Mouse (Mus musculus): ENCODE measurements around the gene Purb. TPM values are rescaled to one million over a fixed set of nuclear protein-coding genes. Genes with fewer than 3 reads are reported as not detected.

The Purb gene
- polyA plus RNA-seq, 1 experiment, result 0.95 TPM

DNA sequence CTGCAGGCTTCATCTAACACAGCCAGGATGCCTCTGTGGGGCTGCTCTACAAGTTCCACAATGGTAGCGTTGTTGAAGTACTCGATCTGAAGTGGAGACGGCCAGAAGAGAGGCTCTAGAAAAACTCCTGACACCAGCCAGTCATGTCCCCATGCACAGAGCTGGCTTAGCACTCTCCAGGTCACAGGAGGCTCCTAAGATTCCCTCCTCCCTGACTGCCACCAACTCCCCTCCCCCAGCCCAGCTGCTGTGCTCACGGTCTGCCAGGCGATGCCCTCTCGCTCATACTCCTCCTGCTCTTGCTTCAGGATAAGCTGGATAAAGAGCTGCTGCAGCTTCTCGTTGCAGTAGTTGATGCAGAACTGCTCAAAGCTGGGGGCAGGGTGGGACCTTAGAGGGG is 39.1 kb upstream of the Purb start:
- TF ChIP-seq TAL1 (IDR thresholded peaks at IDR 0.05; ENCODE audit: low read length), result no peak
- Histone ChIP-seq H3K27me3 (ENCODE audit: control insufficient read depth) (no peaks in the 10 kb centered on the region), H3K9me3 (ENCODE audit: control insufficient read depth, low read length) (no peaks in the 10 kb centered on the region), H3K4me1 (ENCODE audit: control insufficient read depth) (peaks cover 6% of the 10 kb centered on the region), H3K4me3 (replicated peaks) (no peak overlapping the region), H3K36me3 (ENCODE audit: control insufficient read depth) (no peaks in the 10 kb centered on the region)

DNA sequence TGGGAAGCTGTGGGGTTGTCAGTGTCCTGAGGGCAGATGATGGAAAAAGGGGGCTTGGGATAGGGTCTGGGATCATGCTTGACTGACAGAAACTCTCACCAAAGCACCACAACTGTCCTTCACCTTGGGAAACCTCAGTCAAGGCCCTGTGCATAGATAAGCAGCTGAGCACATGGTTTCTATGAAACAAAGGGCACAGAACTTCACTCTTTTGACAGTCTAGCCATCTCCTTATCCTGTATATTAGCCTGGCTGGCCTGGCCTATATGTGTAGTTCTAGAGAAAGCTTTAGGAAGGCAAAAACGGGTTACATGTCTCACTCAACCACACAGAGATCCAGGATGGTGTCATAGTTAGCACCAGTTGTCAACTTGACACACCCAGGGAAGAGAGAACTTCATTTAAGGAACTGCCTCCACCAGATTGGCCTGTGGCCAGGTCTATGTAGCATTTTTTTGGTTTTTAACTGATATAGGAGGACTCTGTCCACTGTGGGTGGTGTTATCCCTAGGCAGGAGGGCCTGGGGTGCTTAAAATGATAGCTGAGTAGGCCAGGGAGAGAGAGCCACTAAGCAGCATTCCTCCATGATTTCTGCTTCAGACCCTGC is 32.7 kb upstream of the Purb start:
- Histone ChIP-seq H3K4me3 (replicated peaks) (no peak overlapping the region), H3K27me3 (ENCODE audit: control insufficient read depth) (no peaks in the 10 kb centered on the region), H3K9me3 (ENCODE audit: control insufficient read depth, low read length) (no peaks in the 10 kb centered on the region), H3K36me3 (ENCODE audit: control insufficient read depth) (no peaks in the 10 kb centered on the region), H3K4me1 (ENCODE audit: control insufficient read depth) (no peaks in the 10 kb centered on the region)
- TF ChIP-seq GATA1 (IDR thresholded peaks at IDR 0.05; ENCODE audit: low read length) (no peak), TAL1 (IDR thresholded peaks at IDR 0.05; ENCODE audit: low read length) (no peak)

DNA sequence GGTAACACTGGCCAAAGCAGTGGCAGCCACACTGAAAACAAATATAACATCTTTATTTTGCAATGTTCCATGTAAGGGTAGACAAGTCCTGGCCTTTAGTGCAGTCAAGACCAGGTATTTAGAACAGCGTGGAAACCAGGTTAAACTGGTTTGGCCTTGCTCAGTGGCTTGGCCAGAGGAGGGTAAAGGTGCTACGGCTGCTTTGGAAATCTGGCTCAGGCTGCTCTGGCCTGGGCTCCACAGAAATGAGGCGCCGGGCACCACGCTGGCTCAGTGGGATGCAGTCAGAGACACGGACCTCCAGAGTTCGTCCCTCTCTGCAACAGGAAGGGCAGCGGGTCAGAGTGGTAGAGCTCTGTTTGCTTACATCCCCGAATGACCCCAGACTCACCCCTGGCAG is 30.8 kb upstream of the Purb start:
- no peaks in the 10 kb centered on the region for H3K4me1 ChIP-seq (ENCODE audit: control insufficient read depth)
- no peak overlapping the region for H3K4me3 ChIP-seq (replicated peaks)
- H3K36me3 ChIP-seq (ENCODE audit: control insufficient read depth), result no peaks in the 10 kb centered on the region
- no peaks in the 10 kb centered on the region for H3K9me3 ChIP-seq (ENCODE audit: control insufficient read depth, low read length)
- no peak for TF ChIP-seq TAL1 (IDR thresholded peaks at IDR 0.05; ENCODE audit: low read length)
- H3K27me3 ChIP-seq (ENCODE audit: control insufficient read depth), result no peaks in the 10 kb centered on the region

DNA sequence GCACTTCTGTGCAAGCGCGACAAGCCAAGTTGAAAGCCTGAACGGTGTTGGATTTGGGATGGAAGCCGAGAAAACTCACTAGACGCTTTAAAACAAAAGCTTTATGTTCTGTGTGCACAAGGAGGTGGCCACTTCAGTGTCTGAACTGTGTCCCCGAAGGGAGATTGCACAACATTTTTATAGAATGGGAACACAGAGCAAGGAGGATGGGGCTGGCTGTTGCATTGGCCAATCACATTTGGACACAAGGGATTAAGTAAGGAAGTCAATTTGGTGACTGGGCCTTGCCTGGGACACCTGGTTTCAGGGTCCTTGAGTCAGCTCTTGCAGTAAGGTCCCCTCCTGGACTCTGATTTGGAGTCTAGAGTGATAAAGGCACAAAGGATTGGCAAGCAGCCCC is 29.0 kb upstream of the Purb start:
- H3K36me3 ChIP-seq (ENCODE audit: control insufficient read depth), result no peaks in the 10 kb centered on the region
- H3K27me3 ChIP-seq (ENCODE audit: control insufficient read depth), result no peaks in the 10 kb centered on the region
- H3K4me3 ChIP-seq (replicated peaks), result no peak overlapping the region
- peaks cover 2% of the 10 kb centered on the region for H3K4me1 ChIP-seq (ENCODE audit: control insufficient read depth)
- no peak for TF ChIP-seq TAL1 (IDR thresholded peaks at IDR 0.05; ENCODE audit: low read length)
- no peak for TF ChIP-seq GATA1 (IDR thresholded peaks at IDR 0.05; ENCODE audit: low read length)
- H3K9me3 ChIP-seq (ENCODE audit: control insufficient read depth, low read length), result no peaks in the 10 kb centered on the region

DNA sequence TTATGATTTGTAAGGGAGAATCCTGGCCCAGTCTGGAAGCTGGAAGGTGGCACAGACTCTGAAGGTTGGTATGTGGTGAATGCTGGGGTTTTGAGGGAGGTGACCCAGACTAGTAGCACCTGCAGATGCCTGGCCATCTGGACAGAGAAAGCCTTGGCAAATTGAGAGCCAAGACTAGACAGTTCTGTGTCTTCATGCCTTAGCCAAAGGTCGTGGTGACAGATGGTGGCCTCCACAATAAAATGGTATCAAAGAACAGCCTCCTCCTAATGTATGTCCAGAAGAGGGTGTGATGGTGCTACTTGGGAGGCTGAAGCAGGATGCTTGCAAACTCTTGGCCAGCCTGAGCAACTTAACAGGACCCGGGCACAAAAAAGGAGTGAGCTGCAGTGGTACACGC is 28.5 kb upstream of the Purb start:
- Histone ChIP-seq H3K4me3 (replicated peaks) (no peak overlapping the region), H3K9me3 (ENCODE audit: control insufficient read depth, low read length) (no peaks in the 10 kb centered on the region), H3K36me3 (ENCODE audit: control insufficient read depth) (no peaks in the 10 kb centered on the region), H3K27me3 (ENCODE audit: control insufficient read depth) (no peaks in the 10 kb centered on the region), H3K4me1 (ENCODE audit: control insufficient read depth) (peaks cover 2% of the 10 kb centered on the region)
- no peak for TF ChIP-seq GATA1 (IDR thresholded peaks at IDR 0.05; ENCODE audit: low read length)
- no peak for TF ChIP-seq TAL1 (IDR thresholded peaks at IDR 0.05; ENCODE audit: low read length)

DNA sequence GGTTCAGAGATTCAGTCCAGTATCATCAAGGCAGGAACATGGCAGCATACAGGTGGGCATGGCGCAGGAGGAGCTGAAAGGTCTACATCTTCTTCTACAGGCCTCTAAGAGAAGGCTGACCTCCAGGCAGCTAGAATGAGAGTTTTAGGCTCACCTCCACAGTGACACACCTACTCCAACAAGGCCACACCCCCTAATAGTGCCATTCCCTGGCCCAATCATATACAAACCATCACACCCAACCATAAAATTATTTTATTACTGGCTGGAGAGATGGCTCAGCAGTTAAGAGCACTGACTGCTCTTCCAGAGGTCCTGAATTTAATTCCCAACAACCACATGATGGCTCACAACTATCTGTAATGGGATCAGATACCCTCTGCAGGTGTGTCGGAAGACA is 26.8 kb upstream of the Purb start:
- H3K4me1 ChIP-seq (ENCODE audit: control insufficient read depth), result peaks cover 2% of the 10 kb centered on the region
- TF ChIP-seq TAL1 (IDR thresholded peaks at IDR 0.05; ENCODE audit: low read length), result no peak
- TF ChIP-seq GATA1 (IDR thresholded peaks at IDR 0.05; ENCODE audit: low read length), result no peak
- H3K9me3 ChIP-seq (ENCODE audit: control insufficient read depth, low read length), result no peaks in the 10 kb centered on the region
- no peak overlapping the region for H3K4me3 ChIP-seq (replicated peaks)
- H3K36me3 ChIP-seq (ENCODE audit: control insufficient read depth), result no peaks in the 10 kb centered on the region
- no peaks in the 10 kb centered on the region for H3K27me3 ChIP-seq (ENCODE audit: control insufficient read depth)

DNA sequence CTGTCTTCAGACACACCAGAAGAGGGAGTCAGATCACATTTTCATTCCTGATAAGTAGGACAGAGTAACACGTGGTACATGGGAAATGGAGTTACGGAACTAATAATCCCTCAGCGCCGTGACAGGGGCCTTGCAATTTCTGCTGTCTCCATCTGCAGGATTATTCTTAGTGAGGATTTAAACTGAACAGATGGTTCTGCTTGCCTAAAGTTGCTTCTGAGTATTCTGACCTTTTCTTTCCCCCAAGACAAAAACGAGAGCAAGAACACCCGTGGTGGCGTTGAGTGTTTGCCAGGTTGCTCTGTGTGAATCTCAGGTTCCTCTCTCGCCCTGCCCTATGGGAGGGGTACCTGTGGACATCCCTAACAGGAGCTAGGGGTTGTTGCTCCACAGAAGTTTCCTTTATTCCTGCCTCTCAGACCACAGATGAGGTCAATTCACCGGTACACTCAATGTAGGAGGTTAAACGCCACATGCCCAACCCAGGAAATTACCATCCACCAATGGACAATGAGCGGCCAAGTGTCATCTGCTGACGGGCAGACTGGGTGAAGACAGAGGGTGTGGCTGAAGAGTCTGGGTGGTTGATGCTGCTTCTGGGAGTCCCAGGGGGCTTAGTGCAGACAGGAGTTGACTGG is 21.7 kb upstream of the Purb start:
- Histone ChIP-seq H3K4me3 (replicated peaks) (no peak overlapping the region), H3K36me3 (ENCODE audit: control insufficient read depth) (no peaks in the 10 kb centered on the region), H3K4me1 (ENCODE audit: control insufficient read depth) (peaks cover 2% of the 10 kb centered on the region), H3K27me3 (ENCODE audit: control insufficient read depth) (no peaks in the 10 kb centered on the region), H3K9me3 (ENCODE audit: control insufficient read depth, low read length) (no peaks in the 10 kb centered on the region)
- TF ChIP-seq GATA1 (IDR thresholded peaks at IDR 0.05; ENCODE audit: low read length) (no peak), TAL1 (IDR thresholded peaks at IDR 0.05; ENCODE audit: low read length) (no peak)

DNA sequence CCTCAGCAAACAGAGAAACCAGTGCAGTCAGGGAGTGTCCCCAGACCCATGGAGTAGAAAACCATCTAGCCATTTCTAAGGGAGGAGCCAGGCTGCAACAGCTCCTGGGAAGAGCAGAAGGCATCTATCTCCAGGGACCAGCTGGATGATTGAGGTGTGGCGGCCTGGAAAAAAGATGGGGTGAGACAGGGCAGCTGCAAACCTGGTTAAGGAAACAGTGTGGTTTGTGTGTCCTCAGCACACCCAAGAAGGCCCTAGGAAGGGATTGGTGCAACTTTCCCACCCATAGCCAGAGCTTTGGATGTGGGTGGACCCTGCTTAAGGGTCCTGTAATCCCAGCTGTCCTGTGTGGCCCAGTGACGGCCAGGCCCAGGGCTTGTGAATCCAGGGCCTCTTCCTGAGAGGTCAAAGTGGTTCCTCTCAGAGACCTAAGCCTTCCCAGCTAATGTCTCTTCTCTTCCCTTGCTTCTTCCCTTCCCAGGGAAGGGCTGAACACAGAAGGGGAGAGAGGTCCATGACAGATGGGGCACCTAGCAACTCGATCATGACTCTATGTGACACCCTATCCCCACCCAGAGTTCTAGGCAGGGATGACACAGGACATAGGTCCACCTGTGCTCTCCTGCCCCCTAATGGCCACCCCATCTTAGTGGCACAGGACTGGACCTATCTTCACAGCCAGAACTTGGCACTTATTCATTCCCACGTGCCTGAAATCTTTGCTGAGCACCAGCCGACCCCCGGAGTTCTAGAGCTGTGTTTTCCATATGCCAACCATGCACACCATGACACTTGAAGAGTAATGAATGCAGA is 14.2 kb upstream of the Purb start:
- H3K36me3 ChIP-seq (ENCODE audit: control insufficient read depth), result no peaks in the 10 kb centered on the region
- no peaks in the 10 kb centered on the region for H3K9me3 ChIP-seq (ENCODE audit: control insufficient read depth, low read length)
- TF ChIP-seq GATA1 (IDR thresholded peaks at IDR 0.05; ENCODE audit: low read length) (no peak), TAL1 (IDR thresholded peaks at IDR 0.05; ENCODE audit: low read length) (no peak)
- peaks cover 5% of the 10 kb centered on the region; the same call in 1 of the 2 replicates for H3K4me1 ChIP-seq (ENCODE audit: control insufficient read depth)
- no peaks in the 10 kb centered on the region; the same call in 1 of the 2 replicates for H3K27me3 ChIP-seq (ENCODE audit: control insufficient read depth)
- H3K4me3 ChIP-seq (replicated peaks), result no peak overlapping the region

DNA sequence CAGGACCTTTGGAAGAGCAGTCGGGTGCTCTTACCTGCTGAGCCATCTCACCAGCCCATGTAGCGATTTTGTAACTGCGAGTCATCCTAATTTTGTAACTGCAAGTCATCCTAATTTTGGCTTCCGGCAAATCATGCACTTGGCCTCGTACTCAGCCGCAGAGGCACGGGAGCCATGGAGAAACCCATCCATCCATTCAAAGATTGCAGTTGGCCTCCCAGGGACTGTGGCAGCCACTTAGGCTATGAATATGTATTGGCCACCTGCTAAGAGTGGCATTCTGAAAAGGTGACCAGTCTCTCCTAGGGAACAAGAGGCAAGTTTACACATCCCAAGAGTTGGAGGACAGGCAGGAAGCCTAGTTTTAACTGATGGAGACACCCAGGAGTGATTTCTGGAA is 13.5 kb upstream of the Purb start:
- no peak overlapping the region for H3K4me3 ChIP-seq (replicated peaks)
- TF ChIP-seq TAL1 (IDR thresholded peaks at IDR 0.05; ENCODE audit: low read length) (no peak), GATA1 (IDR thresholded peaks at IDR 0.05; ENCODE audit: low read length) (no peak)
- no peaks in the 10 kb centered on the region for H3K36me3 ChIP-seq (ENCODE audit: control insufficient read depth)
- peaks cover 5% of the 10 kb centered on the region; the same call in 1 of the 2 replicates for H3K4me1 ChIP-seq (ENCODE audit: control insufficient read depth)
- no peaks in the 10 kb centered on the region for H3K9me3 ChIP-seq (ENCODE audit: control insufficient read depth, low read length)
- H3K27me3 ChIP-seq (ENCODE audit: control insufficient read depth), result no peaks in the 10 kb centered on the region; the same call in 1 of the 2 replicates
